Mouse (Mus musculus) forebrain, postnatal 0 days (tissue): ENCODE results near the gene Cd79a. TPM values are rescaled to one million over a fixed set of nuclear protein-coding genes. Genes with fewer than 3 reads are reported as not detected.

Experiments used
- ATAC-seq: fragments of 200-750 bp; cut with Nextera tagmentation; 2 replicates; pipeline ENCODE4 v1.8.0; 2017; ENCODE audit warnings: mild to moderate bottlenecking, moderate library complexity
- DNase-seq: peaks from one replicate; pipeline ENCODE4 v3.0.0-alpha.2; 2015
- H3K27ac ChIP-seq: fragments of 300-500 bp; sonication (generic); 2 replicates; pipeline ENCODE4 v1.5.1; 2014; ENCODE audit warnings: low read depth, mild to moderate bottlenecking, antibody characterized with exemption, low read length, moderate library complexity, mixed read lengths
- H3K27me3 ChIP-seq: fragments of 300-500 bp; sonication (generic); 2 replicates; pipeline ENCODE4 v1.6.1; 2014; ENCODE audit warnings: mild to moderate bottlenecking, low read length, mixed read lengths; ENCODE audit not compliant: insufficient read depth
- H3K36me3 ChIP-seq: fragments of 300-500 bp; sonication (generic); 2 replicates; pipeline ENCODE4 v1.6.1; 2014; ENCODE audit warnings: mild to moderate bottlenecking, moderate library complexity; ENCODE audit not compliant: insufficient read depth
- H3K4me1 ChIP-seq: fragments of 300-500 bp; sonication (generic); 2 replicates; pipeline ENCODE4 v1.6.1; 2014; ENCODE audit warnings: antibody characterized with exemption; ENCODE audit not compliant: insufficient read depth
- H3K4me2 ChIP-seq: fragments of 300-500 bp; sonication (generic); 2 replicates; pipeline ENCODE4 v1.6.1; 2014; ENCODE audit warnings: low read depth, mild to moderate bottlenecking, moderate library complexity
- H3K4me3 ChIP-seq: fragments of 300-500 bp; sonication (generic); 2 replicates; pipeline ENCODE4 v1.5.1; 2014; ENCODE audit warnings: low read depth, low read length, mixed read lengths
- H3K9ac ChIP-seq: fragments of 300-500 bp; sonication (generic); 2 replicates; pipeline ENCODE4 v1.6.1; 2014; ENCODE audit warnings: mild to moderate bottlenecking
- H3K9me3 ChIP-seq: fragments of 300-500 bp; sonication (generic); 2 replicates; pipeline ENCODE4 v1.6.1; 2016; ENCODE audit warnings: low read length
- CTCF ChIP-seq: sonication (generic); IDR thresholded peaks from 2 replicates; pipeline ENCODE4 v1.5.1; 2016; ENCODE audit warnings: antibody characterized with exemption, control low read depth, low read depth
- WGBS: fragments of 180-500 bp; shearing (Covaris S2); extraction: QIAGEN DNeasy Blood & Tissue Kit; methylation state at CpG from one replicate; pipeline ENCODE4 v1.1.7; 2014; 5-methylcytosine and 5-hydroxymethylcytosine counted together
- polyA plus RNA-seq: library from polyadenylated mRNA; unstranded; fragments of >200 nt; fragmentation: Nextera tagmentation; extraction: Ambion mirVana; gene quantifications from 2 replicates; pipeline ENCODE4 v1.2.1, GENCODE M21; 2015
- total RNA-seq: library from RNA; depleted of rRNA; stranded (reverse); fragments of >200 nt; gene quantifications from 2 replicates; pipeline ENCODE4 v1.2.3, GENCODE M21; 2014

The Cd79a gene
- total and polyA plus RNA-seq, 2 experiments from 2014 or later, result 0.33 to 0.47 TPM

DNA sequence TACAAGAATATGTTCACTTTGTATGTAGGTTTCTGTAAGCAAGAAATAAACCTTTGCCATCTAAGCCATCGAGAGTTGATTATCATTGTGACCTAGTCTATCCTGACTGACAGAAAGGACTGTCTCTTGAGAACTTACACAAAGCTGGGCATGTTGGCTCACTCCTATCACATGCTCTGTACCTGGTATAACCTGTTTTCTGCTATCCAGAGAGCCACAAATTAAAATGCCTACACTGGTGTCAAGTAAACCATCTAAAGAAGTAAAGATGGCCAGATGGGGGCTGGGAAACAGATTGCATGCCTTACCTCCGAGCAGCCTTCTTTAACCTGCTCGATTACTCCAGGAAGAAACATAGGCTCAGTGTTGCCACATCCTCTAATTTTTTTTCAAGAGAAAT is 19.6 kb upstream of the Cd79a start:
- WGBS, result 84% methylated on average over 3 of the region's 3 CpGs
- no peaks in the 10 kb centered on the region for H3K4me1 ChIP-seq
- DNase-seq (no peak), ATAC-seq (no peak)
- H3K27me3 ChIP-seq, result no peaks in the 10 kb centered on the region
- no peak overlapping the region for H3K4me2 ChIP-seq
- H3K36me3 ChIP-seq, result no peaks in the 10 kb centered on the region
- no peak overlapping the region for H3K9ac ChIP-seq
- no peaks in the 10 kb centered on the region for H3K9me3 ChIP-seq
- H3K27ac ChIP-seq, result no peak overlapping the region
- no peak overlapping the region for H3K4me3 ChIP-seq
- TF ChIP-seq CTCF, result no peak

DNA sequence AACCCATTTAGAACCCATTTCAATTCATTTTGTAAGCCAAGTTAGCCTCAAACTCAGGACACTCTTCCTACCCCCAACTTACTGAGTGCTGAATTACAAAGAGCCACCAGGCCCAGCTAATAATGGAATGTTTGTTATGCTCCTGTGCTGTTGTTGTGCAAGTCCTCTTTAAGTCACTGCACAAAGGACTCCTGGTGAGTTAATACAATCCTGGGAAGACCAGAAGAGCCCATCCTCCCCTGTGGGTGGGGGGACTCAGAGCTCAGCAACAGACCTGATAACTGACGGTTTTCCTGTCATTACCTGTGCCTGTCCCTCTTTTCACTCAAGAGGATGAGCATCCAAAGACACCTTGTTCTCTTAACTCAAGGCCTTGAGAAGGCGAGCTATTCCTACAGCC is 17.6 kb upstream of the Cd79a start:
- Histone ChIP-seq H3K4me3 (no peak overlapping the region), H3K9ac (no peak overlapping the region), H3K36me3 (no peaks in the 10 kb centered on the region), H3K4me2 (no peak overlapping the region), H3K4me1 (no peaks in the 10 kb centered on the region), H3K27ac (no peak overlapping the region), H3K27me3 (no peaks in the 10 kb centered on the region), H3K9me3 (no peaks in the 10 kb centered on the region)
- DNase-seq (no peak), ATAC-seq (no peak)
- WGBS, result 24% methylated on average over 2 of the region's 2 CpGs
- TF ChIP-seq CTCF, result no peak

- H3K4me3 ChIP-seq, result no peak overlapping the region
- H3K27me3 ChIP-seq, result no peaks in the 10 kb centered on the region
- ATAC-seq (no peak), DNase-seq (no peak)
- H3K4me2 ChIP-seq, result no peak overlapping the region
- H3K9me3 ChIP-seq, result no peaks in the 10 kb centered on the region
- TF ChIP-seq CTCF, result no peak
- peaks cover 6% of the 10 kb centered on the region for H3K4me1 ChIP-seq
- no peak overlapping the region for H3K9ac ChIP-seq
- no peak overlapping the region for H3K27ac ChIP-seq
- H3K36me3 ChIP-seq, result peaks cover 20% of the 10 kb centered on the region
- WGBS, result 93% methylated on average over 9 of the region's 9 CpGs
Measured at GRCm38 (mm10) chr7:24882416-24883199, 14.6 kb upstream of the Cd79a start.

DNA sequence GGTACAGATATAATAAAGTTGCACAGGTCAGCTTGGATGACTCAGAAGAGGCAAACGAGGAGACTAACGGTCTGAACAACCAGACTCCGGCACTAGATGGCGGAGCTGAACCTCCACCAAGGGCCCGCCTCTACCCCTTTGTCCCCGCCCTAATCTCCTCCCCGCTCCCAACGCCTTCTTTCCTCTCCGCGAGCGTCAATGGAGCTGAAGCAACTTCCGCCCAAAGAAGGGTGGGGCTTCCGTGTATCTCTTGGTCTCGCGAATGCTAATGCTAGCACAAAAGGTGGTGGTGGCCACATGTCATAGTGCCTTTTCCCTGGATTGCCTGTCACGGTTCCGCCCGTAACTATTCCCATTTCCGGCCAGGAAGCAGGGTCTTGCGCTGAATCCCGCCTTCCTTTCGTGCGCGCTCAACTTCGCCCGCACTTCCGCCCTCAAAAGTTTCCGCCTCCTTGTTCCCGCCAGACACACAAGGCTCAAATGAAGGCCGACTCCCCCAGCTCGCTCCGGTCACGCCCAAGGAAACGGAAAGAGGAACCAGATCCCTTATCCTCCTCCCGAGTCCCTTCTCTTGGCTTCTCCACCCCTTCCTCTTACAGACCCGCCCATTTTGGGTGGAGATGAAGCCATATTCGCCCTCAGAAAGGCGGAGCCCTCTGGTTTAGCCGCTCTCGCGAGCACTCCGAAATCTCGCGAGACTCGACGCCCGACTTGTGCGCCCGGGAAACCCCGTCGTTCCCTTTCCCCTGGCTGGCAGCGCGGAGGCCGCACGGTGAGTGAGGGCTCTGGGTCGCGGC is 13.1 kb upstream of the Cd79a start, which contains the start of gene Rps19:
TSS of gene Rps19 (plus strand) at position 476 of the 797 bp plus-strand sequence.
- WGBS, result under 1% methylated on average over 57 of the region's 57 CpGs
- H3K27ac ChIP-seq, result peak within 1 kb of the TSS; percentile 92
- peak within 1 kb of the TSS; percentile 100 for H3K9ac ChIP-seq

GRCm38 (mm10) chr7:24884693-24885291 is 12.4 kb upstream of the Cd79a start:
- no peak for DNase-seq
- Histone ChIP-seq H3K36me3 (peaks cover 42% of the 10 kb centered on the region), H3K4me1 (peaks cover 6% of the 10 kb centered on the region), H3K9me3 (no peaks in the 10 kb centered on the region), H3K27ac (peak overlapping the region; percentile 92), H3K4me2 (peak overlapping the region; percentile 83), H3K9ac (peak overlapping the region; percentile 100), H3K4me3 (peak overlapping the region; percentile 99), H3K27me3 (no peaks in the 10 kb centered on the region)
- under 1% methylated on average over 47 of the region's 47 CpGs for WGBS
- TF ChIP-seq CTCF, result no peak
- no peak for ATAC-seq

More for the DNA sequence above, 13.1 kb upstream of the Cd79a start, which contains the start of gene Rps19:
- Histone ChIP-seq H3K9me3 (no peaks in the 10 kb centered on the region), H3K4me1 (peaks cover 6% of the 10 kb centered on the region), H3K27me3 (no peaks in the 10 kb centered on the region), H3K36me3 (peaks cover 35% of the 10 kb centered on the region), H3K4me2 (peak within 1 kb of the TSS; percentile 83), H3K4me3 (peak within 1 kb of the TSS; percentile 99)
- peak; percentile 68 for TF ChIP-seq CTCF
- ATAC-seq (peak; percentile 92), DNase-seq (peak; percentile 100)

DNA sequence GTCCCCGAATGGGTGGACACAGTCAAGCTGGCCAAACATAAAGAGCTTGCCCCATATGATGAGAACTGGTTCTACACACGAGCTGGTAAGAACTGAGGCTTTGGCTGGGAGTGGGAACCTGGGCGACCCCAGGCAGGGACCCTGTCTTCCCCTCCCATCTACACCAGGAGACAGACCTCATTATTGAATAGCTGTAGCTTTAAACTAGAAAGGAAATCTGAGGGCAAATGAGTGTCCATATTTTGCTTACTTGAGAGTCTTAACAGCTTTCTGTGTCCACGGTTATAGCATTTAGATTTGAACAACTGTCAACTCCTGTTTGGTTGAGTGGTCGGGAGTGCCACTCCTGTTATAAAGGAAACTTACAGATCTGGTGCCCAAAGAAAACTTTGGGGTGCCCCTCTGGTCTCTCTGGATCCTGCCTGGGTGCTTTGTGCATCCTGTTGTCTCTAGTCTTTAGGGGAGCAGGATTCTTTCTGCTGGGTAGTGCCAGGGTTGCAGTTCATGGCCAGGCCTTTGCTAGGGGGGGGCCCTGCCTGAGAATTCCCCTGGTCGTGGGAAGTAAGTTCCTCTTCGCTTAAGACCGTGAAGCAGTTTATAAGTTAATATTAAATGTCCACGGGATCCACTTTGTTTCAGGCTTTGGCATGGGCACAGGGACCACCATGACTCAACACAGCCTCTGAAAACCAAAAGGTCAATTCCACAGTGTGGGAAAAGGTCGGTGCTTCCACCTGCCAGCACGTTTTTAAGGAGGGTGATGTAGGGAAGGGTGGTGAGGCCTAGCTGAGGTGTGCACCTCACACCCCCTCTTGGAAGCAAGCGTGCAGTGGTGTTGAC is 11.5 kb upstream of the Cd79a start:
- peaks cover 6% of the 10 kb centered on the region for H3K4me1 ChIP-seq
- peak overlapping the region; percentile 100 for H3K9ac ChIP-seq
- no peak for TF ChIP-seq CTCF
- H3K9me3 ChIP-seq, result no peaks in the 10 kb centered on the region
- peak overlapping the region; percentile 99 for H3K4me3 ChIP-seq
- 44% methylated on average over 12 of the region's 12 CpGs for WGBS
- ATAC-seq (no peak), DNase-seq (no peak)
- H3K4me2 ChIP-seq, result peak overlapping the region; percentile 83
- H3K36me3 ChIP-seq, result peaks cover 50% of the 10 kb centered on the region
- no peak overlapping the region for H3K27ac ChIP-seq
- no peaks in the 10 kb centered on the region for H3K27me3 ChIP-seq
